Mouse (Mus musculus) B cell, adult 2 months (primary cell): ENCODE results near the gene Olfr619.

Experiments
- DNase-seq, 2 experiments: peaks; one replicate each; pipeline ENCODE4 v3.0.0; 2022

The Olfr619 gene

GRCm38 (mm10) chr7:103600275-103600674, at the start of gene Olfr619:
Gene Olfr619, plus strand, starts transcription at chr7:103600575.
- no peak for DNase-seq

DNA sequence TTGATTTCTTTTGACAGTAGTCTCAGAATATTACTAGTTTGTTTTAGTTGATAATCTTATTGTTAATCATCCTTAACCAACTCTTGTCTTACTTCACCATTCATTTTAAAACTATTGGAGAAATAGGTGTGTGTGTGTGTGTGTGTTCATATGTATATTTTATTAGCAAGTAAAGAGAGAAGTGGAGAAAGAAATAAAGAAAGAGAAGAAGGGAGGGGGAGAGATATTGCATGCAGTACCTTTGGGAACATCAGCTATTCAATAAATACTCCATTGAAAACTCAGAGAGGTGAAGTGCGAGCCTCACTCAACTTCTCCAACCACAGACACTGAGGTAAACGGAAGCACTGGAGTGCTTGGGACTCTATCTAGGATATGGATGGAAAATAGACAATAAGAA, 44.6 kb upstream of the Olfr619 start, which contains the start of gene Olfr615:
TSS of gene Olfr615 (plus strand) at position 301 of the 400 bp plus-strand sequence.
- no peak for DNase-seq

GRCm38 (mm10) chr7:103569043-103569442, 31.3 kb upstream of the Olfr619 start, which contains the start of gene Olfr616:
Gene Olfr616, minus strand, starts transcription at chr7:103569143.
- DNase-seq = no peak

DNA sequence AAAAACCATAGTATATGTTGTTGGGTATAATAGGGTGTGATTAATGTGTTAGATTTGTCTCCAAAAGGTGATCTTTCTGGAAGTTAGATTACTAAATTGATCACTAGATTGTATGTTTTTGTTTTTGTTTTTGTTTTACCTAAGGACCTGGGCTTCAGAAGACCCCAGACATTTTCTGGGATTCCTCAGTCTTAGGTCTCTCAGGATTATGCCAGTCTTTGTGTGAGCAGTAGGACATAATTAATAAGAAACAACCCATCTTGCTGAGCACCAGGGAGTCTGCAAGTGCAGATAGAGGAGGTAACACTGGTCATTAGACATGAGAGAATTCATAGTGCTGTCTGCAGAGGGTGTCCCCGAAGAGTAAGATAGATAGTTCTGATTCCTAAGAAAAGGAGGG, 27.6 kb upstream of the Olfr619 start, which contains the start of gene Olfr617:
TSS of gene Olfr617 (plus strand) at position 301 of the 400 bp plus-strand sequence.
- no peak for DNase-seq

DNA sequence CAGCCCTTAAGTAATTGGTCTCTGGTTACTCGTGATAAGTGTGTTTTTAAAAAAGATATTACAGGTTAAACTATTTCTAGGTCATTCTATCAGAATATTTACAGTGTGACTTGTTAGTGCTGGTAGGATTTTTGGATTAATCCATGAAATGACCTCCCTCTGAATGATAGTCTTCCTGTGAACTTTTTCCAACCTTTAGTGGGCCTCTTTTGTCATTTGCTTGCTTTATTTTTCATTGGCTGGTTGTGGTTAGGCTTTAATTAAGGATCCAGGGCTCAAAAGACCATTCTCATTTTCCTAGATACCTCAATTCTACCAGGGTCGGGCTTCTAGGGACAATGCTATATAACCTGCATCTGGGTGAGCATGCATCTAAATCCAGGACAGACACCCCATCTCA, 10.6 kb upstream of the Olfr619 start, which contains the start of gene Olfr618:
TSS of gene Olfr618 (plus strand) at position 301 of the 400 bp plus-strand sequence.
- DNase-seq = no peak

DNA sequence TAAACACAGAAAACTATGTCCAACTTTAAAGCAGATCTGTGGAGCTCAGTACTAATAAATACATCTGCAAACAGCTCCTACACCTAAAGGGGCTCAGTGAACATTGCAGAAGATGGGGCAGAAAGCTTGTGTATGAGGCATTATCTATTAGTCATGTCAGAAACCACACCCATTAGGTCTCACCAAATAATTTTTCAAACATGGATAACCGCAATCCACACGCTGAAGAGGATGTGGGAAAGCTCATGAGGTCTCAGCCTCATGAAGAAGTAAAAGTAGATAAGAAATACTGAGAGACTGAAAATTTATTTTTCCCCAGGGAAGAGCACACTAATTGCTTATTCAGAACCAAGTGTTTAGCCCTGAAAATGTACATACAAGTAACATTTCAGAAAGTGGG, 7.0 kb downstream of the Olfr619 start:
- no peak for DNase-seq

DNA sequence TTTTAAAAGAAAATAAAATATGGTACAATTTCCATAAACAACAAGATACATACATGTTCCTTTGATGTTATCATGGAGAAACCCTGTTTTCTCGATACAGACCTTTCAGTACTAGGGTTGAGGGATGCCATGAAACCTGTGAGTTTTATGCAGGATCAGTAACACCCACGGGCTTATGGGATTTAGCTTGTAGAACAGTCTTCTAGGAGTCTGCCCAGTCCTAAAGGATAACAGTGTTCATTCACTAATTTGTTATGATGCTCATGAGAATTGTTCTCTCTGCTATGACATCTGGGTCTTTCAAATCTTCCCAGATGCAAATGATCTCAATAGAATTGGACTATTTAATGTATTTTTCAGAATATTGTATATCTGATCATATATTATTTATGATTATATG, 12.1 kb downstream of the Olfr619 start, which contains the start of gene Olfr620:
TSS of gene Olfr620 (minus strand) at position 101 of the 400 bp plus-strand sequence.
- no peak for DNase-seq

DNA sequence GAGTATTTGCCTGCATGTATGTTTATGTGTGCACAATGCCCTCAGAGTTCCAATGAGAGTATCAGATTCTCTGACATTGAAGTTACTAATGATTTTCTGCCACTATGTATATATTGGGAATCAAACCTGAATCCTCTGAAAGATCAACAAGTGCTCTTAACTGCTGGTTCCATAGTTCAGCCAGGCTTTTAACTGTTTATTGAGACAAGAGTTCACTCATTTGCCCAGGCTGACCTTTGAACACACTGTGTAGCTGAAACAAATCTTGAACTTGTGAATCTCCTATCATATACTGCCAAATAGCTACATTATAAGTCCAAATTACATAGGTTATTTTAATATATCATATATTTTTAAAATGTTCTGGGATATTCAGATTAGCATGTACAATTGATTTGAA, 36.4 kb downstream of the Olfr619 start:
- DNase-seq = no peak

GRCm38 (mm10) chr7:103642602-103643001, 42.2 kb downstream of the Olfr619 start, which contains the start of gene Olfr622:
Gene Olfr622, minus strand, starts transcription at chr7:103642702.
- no peak for DNase-seq

- no peak for DNase-seq
Observed at GRCm38 (mm10) chr7:103644070-103644469, 43.7 kb downstream of the Olfr619 start.
